Mouse (Mus musculus) hematopoietic multipotent progenitor cell, adult 10-12 weeks (in vitro differentiated cells): Measurements from ENCODE around the gene Pacsin3. TPM values are rescaled to one million over a fixed set of nuclear protein-coding genes. Genes with fewer than 3 reads are reported as not detected.

Experiments used
- polyA plus RNA-seq: library from polyadenylated mRNA; stranded (reverse); fragments of >175 nt; gene quantifications from 2 replicates; pipeline ENCODE4 v1.2.3, GENCODE M21; 2012; ENCODE audit warnings: low replicate concordance

Gene Pacsin3
- polyA plus RNA-seq = 0.75 and 1.3 TPM in 2 replicates

DNA sequence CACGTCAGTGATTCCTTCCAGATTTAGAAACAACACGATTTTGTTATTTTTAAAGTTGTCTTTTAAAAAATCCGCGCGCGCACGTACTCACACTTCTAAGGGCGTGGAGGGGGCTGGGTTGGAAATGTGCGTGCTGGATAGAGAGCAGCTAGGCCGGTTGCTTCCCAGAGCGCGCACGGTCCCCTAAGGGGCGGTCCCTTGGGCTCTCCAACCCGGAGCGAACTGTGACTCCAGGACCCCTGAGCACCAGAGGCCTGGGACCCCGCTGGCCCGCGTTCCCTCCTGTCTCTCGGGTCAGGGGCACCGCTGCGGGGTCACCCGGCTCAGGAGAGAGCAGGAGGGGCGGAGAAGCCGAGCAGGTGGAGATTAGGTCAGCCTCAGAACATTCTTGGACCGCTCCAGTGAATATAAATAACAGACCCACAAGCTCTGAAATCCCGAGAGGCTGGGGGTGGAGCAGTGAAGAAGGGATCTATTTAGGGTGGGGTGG, at the start of gene Pacsin3:
Gene Pacsin3 (plus strand): TSS at position 294 of the 490 bp plus-strand sequence.

GRCm38 (mm10) chr2:91236601-91237510, 18.9 kb upstream of the Pacsin3 start, which contains the start of gene Ddb2:
TSS of gene Ddb2 (minus strand) at chr2:91236982.

GRCm38 (mm10) chr2:91264711-91265681, 9.2 kb downstream of the Pacsin3 start, which contains the start of gene Arfgap2:
TSS of gene Arfgap2 (plus strand) at chr2:91264974.

Other genes with a start within 250 kb of the Pacsin3 start
- gene Rapsn, start 220.3 kb upstream of the Pacsin3 start, polyA plus RNA-seq = 0.22 and 0.65 TPM in 2 replicates
- gene Psmc3, start 201.9 kb upstream of the Pacsin3 start, polyA plus RNA-seq = 31.1 and 68.8 TPM in 2 replicates
- gene Slc39a13, start 185.5 kb upstream of the Pacsin3 start, polyA plus RNA-seq = 22.5 and 23.9 TPM in 2 replicates
- gene Spi1, start 173.6 kb upstream of the Pacsin3 start, polyA plus RNA-seq = 190 and 386 TPM in 2 replicates
- 0.30 and 0.33 TPM in 2 replicates for gene Mybpc3, start 137.8 kb upstream of the Pacsin3 start, polyA plus RNA-seq
- gene Madd, start 72.1 kb upstream of the Pacsin3 start, polyA plus RNA-seq = 28.9 and 50.3 TPM in 2 replicates
- 13.1 and 25.5 TPM in 2 replicates for gene Nr1h3, start 53.1 kb upstream of the Pacsin3 start, polyA plus RNA-seq
- 5.7 and 18.6 TPM in 2 replicates for gene Acp2, start 53.1 kb upstream of the Pacsin3 start, polyA plus RNA-seq
- gene Ddb2, start 19.0 kb upstream of the Pacsin3 start, polyA plus RNA-seq = 3.3 and 5.3 TPM in 2 replicates
- gene Arfgap2, start 9.0 kb downstream of the Pacsin3 start, polyA plus RNA-seq = 9.9 and 33.5 TPM in 2 replicates
- 4.0 and 6.3 TPM in 2 replicates for gene 1110051M20Rik, start 188.8 kb downstream of the Pacsin3 start, polyA plus RNA-seq
- 0.35 and 1.3 TPM in 2 replicates for gene Lrp4, start 201.6 kb downstream of the Pacsin3 start, polyA plus RNA-seq